Mouse (Mus musculus): ENCODE measurements around the gene Pus7l. TPM values are rescaled to one million over a fixed set of nuclear protein-coding genes. Genes with fewer than 3 reads are reported as not detected.
"Not testable (repeated sequence)": the region's sequence is repeated elsewhere in the genome, so short reads cannot be mapped to it uniquely, and the experiment has no call there.

Pus7l gene
- polyA plus RNA-seq, 1 experiment from 2014 or later: 7.1 TPM

DNA sequence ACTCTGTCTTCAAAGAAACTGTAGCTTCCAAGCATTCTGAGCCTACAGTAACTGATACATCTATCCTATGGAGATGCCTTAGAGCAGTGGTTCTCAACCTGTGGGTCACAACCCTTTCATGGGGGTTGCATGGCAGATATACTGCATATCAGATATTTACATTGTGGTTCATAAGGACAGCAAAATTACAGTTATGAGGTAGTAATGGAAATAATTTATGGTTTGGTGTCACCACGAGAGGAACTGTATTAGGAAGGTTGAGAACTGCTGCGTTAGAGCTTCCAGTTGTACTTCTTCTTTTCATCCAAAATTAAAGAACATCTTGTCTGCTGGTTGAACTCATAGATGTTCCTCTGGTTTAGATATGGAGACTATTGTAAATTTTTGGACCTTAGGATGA is 53.9 kb downstream of the Pus7l start:
- Histone ChIP-seq H3K4me1 (no peaks in the 10 kb centered on the region), H3K4me3 (no peak overlapping the region), H3K27ac (replicated peaks) (no peak overlapping the region), H3K9ac (replicated peaks) (no peak overlapping the region), H3K4me2 (replicated peaks) (no peak overlapping the region), H3K9me3 (no peaks in the 10 kb centered on the region), H3K27me3 (no peaks in the 10 kb centered on the region), H3K36me3 (no peaks in the 10 kb centered on the region)
- no peak for ATAC-seq (ENCODE audit: low FRiP score, low read depth)
- 88% methylated on average over 2 of the region's 2 CpGs for WGBS

DNA sequence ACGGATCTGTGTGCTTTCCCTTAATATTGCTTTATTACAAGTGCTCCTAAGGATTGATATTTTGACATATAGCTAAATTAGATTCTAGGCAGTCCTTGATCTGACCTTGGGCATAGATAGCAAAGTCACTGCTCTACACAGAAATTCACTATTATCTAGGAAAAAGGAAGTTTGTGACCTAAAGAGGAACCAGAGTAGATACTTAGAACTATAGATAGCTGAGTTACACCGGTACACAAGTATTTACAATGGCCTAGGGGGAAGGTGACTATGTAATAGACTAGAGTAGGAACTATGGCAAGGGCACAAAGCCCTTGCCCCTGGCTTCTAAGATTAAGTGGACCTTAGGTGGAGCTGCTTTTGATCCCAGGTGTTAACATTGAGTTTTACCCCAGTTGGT is 55.3 kb downstream of the Pus7l start:
- H3K27ac ChIP-seq (replicated peaks); H3K9ac ChIP-seq (replicated peaks); H3K9me3 ChIP-seq; H3K4me1 ChIP-seq; ATAC-seq (ENCODE audit: low FRiP score, low read depth); H3K27me3 ChIP-seq; H3K4me3 ChIP-seq; H3K36me3 ChIP-seq; H3K4me2 ChIP-seq (replicated peaks): not testable (repeated sequence)
- WGBS: 78% methylated on average over 2 of the region's 2 CpGs

DNA sequence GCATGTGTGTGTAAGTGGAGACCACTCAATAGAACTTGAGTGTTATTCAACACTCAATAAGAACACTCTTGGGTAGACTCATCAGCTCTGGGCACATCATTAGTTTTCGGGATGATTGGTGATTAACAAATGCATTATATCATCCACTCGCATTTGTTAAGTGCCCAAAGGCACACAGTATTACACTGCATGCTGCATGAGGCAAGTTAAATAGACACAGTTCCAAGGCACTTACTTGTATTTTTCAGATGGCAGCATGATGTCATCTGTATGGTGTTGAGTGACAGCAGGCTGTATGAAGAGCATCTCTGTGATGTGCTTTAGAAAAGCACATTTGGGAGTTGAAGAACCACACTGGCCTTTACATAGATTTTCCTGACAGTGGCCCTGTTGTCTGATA is 60.8 kb downstream of the Pus7l start:
- Histone ChIP-seq H3K27ac (replicated peaks) (no peak overlapping the region), H3K9ac (replicated peaks) (no peak overlapping the region), H3K4me3 (no peak overlapping the region), H3K27me3 (no peaks in the 10 kb centered on the region), H3K4me2 (replicated peaks) (no peak overlapping the region), H3K36me3 (no peaks in the 10 kb centered on the region), H3K4me1 (peaks cover 23% of the 10 kb centered on the region), H3K9me3 (no peaks in the 10 kb centered on the region)
- 86% methylated on average over 2 of the region's 2 CpGs for WGBS
- no peak for ATAC-seq (ENCODE audit: low FRiP score, low read depth)

DNA sequence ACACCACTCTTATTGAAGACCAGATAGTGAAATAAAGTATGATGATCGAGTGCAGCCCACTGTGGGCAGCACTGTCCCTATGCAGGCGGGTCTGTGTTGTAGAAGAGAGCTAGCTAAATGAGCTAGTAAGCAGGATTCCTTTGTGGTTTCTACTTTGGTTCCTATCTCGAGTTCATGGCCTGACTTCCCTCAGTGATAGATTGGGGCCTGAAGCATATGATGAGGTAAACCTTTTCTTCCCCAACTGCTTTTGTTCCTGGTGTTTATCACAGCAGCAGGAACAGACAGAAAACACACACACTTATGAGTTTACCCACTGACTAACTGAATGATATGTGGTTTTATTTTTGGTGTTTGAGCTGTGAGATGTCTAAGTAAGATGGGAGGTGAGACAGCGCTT is 62.6 kb downstream of the Pus7l start:
- WGBS: 92% methylated on average over 4 of the region's 4 CpGs
- Histone ChIP-seq H3K4me1 (peaks cover 29% of the 10 kb centered on the region), H3K4me3 (no peak overlapping the region), H3K27ac (replicated peaks) (no peak overlapping the region), H3K36me3 (no peaks in the 10 kb centered on the region), H3K4me2 (replicated peaks) (no peak overlapping the region), H3K9me3 (no peaks in the 10 kb centered on the region), H3K9ac (replicated peaks) (no peak overlapping the region), H3K27me3 (no peaks in the 10 kb centered on the region)
- no peak for ATAC-seq (ENCODE audit: low FRiP score, low read depth)

DNA sequence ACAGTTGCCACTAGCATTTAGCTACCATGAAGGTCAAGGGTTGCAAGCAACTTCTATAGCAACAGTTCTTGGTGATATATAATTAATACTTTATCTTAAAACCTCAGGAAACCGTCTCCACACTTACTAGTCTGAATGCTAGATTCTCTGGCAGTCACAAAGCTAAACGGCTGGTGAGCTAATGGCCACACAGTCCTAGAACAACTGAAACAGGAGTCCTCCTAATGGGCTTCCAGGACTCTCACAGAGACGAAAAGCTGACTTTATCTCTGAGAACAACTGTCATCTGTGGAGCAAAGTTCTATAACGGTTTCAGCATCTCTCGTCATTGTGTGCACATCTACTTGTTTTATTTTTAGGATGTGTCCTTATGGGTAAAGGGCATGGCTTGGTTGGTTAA is 63.1 kb downstream of the Pus7l start:
- Histone ChIP-seq H3K4me1 (peaks cover 29% of the 10 kb centered on the region), H3K9ac (replicated peaks) (no peak overlapping the region), H3K4me2 (replicated peaks) (no peak overlapping the region), H3K9me3 (no peaks in the 10 kb centered on the region), H3K27me3 (no peaks in the 10 kb centered on the region), H3K4me3 (no peak overlapping the region), H3K27ac (replicated peaks) (no peak overlapping the region), H3K36me3 (no peaks in the 10 kb centered on the region)
- 87% methylated on average over 5 of the region's 5 CpGs for WGBS
- no peak for ATAC-seq (ENCODE audit: low FRiP score, low read depth)

DNA sequence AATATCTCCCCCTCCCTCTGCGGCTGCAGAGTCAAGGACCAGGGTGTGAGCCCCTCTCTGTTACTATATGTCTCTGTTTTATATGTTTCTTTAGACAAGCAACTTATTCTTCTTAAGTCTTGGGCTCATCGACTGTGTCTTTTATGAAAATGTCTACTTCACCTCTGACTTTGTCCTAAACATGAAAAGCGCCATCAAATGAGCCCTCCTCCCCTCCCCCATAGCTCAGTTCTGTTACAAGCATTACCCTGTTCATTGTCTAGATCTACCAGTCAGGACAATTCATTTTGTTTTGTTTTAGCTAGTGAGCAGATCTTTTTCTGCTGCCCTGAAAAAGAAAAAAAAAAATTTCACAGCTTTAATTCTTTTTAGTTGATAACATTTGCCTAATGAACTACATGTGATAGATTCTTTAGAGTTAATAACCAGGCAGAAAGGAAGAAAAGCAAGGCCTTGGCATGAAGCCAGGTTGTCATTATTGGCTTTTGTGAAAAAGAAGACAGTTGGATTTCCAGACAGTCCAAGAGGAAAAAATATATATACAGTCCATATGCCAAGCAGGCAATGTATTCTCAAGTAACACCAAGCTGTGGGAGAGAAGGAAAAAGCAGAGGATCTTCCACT is 63.7 kb downstream of the Pus7l start:
- Histone ChIP-seq H3K27ac (replicated peaks) (no peak overlapping the region), H3K4me2 (replicated peaks) (no peak overlapping the region), H3K4me3 (no peak overlapping the region), H3K36me3 (no peaks in the 10 kb centered on the region), H3K27me3 (no peaks in the 10 kb centered on the region), H3K9me3 (no peaks in the 10 kb centered on the region), H3K4me1 (peaks cover 29% of the 10 kb centered on the region), H3K9ac (replicated peaks) (no peak overlapping the region)
- no peak for ATAC-seq (ENCODE audit: low FRiP score, low read depth)
- WGBS: 74% methylated on average over 3 of the region's 3 CpGs

DNA sequence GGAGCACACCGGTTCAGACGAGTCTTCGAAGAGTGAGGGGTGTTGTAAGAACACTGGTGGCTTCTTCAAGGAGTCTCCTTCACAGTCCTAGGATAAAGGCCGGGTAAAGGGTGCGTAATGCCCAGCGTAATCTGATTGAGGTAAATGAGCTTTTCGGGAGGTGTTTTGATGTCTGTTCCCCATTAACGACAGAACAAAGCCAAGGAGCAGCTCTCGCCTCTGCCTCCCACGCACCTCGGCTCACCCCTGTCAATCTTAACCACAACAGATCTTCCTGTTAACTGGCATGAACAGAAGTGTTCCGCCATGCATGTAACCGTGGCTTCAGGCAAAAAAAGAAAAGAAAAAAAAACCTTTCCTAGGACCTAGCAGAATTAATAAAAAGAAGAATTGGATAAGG is 64.6 kb downstream of the Pus7l start:
- Histone ChIP-seq H3K27ac (replicated peaks) (no peak overlapping the region), H3K4me2 (replicated peaks) (no peak overlapping the region; the same call in 1 of the 2 replicates), H3K9ac (replicated peaks) (no peak overlapping the region), H3K4me3 (no peak overlapping the region), H3K36me3 (no peaks in the 10 kb centered on the region), H3K9me3 (no peaks in the 10 kb centered on the region), H3K27me3 (no peaks in the 10 kb centered on the region), H3K4me1 (peaks cover 29% of the 10 kb centered on the region)
- no peak for ATAC-seq (ENCODE audit: low FRiP score, low read depth)
- 19% methylated on average over 13 of the region's 13 CpGs for WGBS

DNA sequence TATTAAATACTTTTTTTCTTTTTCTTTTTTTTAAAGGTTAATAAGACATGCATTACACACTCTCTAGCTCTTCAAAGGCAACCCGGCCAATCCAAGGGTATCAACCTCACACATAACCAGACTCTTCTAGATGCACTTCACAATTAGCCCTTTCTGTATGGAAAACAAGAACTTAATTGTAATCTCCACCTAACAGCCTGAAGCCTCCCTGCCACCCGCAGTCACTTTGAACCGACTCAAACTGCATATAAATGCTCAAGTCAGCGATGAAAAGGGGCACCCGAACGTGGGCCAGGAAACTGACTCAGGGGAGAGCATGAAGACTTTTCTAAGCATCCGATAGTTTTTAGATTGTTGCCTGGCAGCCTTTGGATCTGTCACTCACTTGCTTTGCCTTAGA is 66.1 kb downstream of the Pus7l start:
- no peaks in the 10 kb centered on the region for H3K36me3 ChIP-seq
- 23% methylated on average over 7 of the region's 7 CpGs for WGBS
- no peaks in the 10 kb centered on the region for H3K9me3 ChIP-seq
- H3K4me3 ChIP-seq: no peak overlapping the region
- H3K27me3 ChIP-seq: no peaks in the 10 kb centered on the region
- ATAC-seq (ENCODE audit: low FRiP score, low read depth): no peak; the same call in 1 of the 2 replicates
- H3K4me2 ChIP-seq (replicated peaks): no peak overlapping the region
- peaks cover 29% of the 10 kb centered on the region for H3K4me1 ChIP-seq
- H3K27ac ChIP-seq (replicated peaks): no peak overlapping the region
- no peak overlapping the region for H3K9ac ChIP-seq (replicated peaks)

DNA sequence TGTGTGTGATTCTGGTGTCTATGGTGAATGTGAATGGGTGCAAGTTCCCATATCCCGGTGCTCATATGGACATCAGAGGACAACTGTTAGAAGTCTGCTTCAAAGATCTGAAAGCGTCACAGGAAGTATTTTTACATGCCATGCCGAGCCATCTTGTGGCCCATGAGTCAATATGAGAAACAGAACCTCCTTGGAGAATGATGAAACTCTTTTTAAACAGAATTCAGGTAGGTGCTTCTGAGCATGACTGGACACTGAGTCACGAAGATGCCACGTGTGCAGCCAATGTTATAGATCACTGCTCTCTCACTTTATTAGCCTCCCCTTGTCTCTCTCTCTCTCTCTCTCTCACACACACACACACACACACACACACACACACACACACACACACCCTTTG is 67.4 kb downstream of the Pus7l start:
- no peak overlapping the region for H3K27ac ChIP-seq (replicated peaks)
- H3K9ac ChIP-seq (replicated peaks): no peak overlapping the region
- no peak for ATAC-seq (ENCODE audit: low FRiP score, low read depth)
- H3K36me3 ChIP-seq: no peaks in the 10 kb centered on the region
- H3K4me1 ChIP-seq: peaks cover 29% of the 10 kb centered on the region
- H3K27me3 ChIP-seq: no peaks in the 10 kb centered on the region
- 91% methylated on average over 5 of the region's 5 CpGs for WGBS
- no peak overlapping the region for H3K4me3 ChIP-seq
- H3K9me3 ChIP-seq: no peaks in the 10 kb centered on the region
- no peak overlapping the region for H3K4me2 ChIP-seq (replicated peaks)

Other genes with a start within 250 kb of the Pus7l start
- 2.9 and 3.5 TPM in 2 replicates for gene Adamts20, start 78.1 kb downstream of the Pus7l start, polyA plus RNA-seq (2016; fragmentation: Nextera tagmentation; extraction: Ambion mirVana)
- gene Irak4, start 96 bp upstream of the Pus7l start, polyA plus RNA-seq (2016; fragmentation: Nextera tagmentation; extraction: Ambion mirVana): 2.5 and 3.1 TPM in 2 replicates
- 93.7 and 98.6 TPM in 2 replicates for gene Twf1, start 46.3 kb upstream of the Pus7l start, polyA plus RNA-seq (2016; fragmentation: Nextera tagmentation; extraction: Ambion mirVana)
- gene Tmem117, start 85.7 kb upstream of the Pus7l start, polyA plus RNA-seq (2016; fragmentation: Nextera tagmentation; extraction: Ambion mirVana): 1.7 and 2.2 TPM in 2 replicates